Mouse (Mus musculus) kidney, postnatal 10 days (tissue): ENCODE measurements around the gene Barx2.

Experiments
- DNase-seq: peaks from one replicate; pipeline ENCODE4 v3.0.0; 2021; ENCODE audit warnings: mixed read lengths

The Barx2 gene

GRCm38 (mm10) chr9:31886258-31886657 is 27.0 kb downstream of the Barx2 start:
- DNase-seq: no peak

DNA sequence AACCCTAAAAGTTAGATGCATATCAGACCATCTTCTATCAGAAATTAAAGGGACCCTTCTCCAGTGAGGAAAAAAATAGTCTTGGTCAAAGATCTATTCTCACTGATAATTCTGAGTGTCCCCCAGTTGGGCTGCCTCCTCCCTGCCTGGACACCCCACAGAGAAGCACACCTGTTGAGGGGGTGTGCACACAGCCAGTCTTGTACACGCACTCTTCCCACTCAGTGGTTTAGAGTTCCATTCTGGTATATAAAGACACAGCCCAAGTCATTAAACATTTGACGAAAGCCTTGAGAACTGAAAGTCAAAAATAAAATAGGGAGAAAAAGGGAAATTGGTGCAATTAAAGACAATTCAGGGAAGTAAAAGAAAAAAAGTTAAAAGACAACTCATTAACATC is 30.9 kb downstream of the Barx2 start:
- DNase-seq: no peak

DNA sequence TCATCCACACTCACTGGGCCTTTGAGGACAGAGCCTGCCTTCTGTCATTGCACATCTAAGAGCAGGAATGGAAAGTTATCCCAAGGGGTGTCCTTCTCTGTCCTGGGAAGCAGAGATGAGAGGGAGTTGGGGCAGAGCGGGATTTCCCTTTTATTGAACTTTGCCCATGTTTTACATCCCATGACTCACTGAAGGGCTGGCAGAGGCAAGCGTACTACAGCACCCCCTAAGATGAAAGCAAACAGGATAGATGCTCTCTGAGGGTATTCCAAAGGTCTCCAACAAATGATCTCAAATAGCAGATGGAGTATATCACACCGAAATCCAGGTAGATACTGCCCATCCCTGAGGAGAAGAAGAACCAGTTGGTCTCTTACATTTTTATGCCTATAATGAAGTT is 37.7 kb downstream of the Barx2 start:
- DNase-seq: no peak

GRCm38 (mm10) chr9:31874236-31874635 is 39.0 kb downstream of the Barx2 start:
- DNase-seq: no peak

GRCm38 (mm10) chr9:31871410-31871809 is 41.9 kb downstream of the Barx2 start:
- DNase-seq: no peak

DNA sequence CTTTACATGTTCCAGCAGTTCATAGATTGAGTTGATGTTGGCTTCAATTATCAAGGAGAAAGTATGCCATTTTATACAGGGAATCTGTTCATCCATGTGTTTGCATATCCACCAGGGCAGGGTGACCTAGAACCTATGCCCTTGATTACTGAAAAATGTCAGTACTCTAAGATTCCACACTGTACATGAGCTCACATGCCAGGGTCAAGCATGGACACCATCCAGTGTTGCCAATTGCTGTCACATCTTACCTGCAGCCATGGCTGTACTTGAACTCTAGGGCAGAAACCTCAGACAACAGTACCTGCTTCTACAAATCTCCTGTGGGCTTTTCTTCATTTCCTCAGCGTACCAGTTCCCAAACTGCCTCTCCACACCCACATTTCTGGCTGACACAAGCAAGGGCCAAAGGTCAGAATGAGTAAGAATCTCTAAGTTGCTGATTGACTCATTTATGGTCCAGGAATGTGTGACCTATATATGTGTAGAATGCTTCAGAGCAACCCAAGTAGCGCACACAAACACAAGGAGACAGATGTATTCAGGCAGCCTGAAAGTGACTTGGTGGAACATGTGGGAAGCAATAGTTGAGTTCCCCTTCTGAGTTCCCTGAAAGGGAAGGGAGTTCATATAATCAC is 44.3 kb downstream of the Barx2 start:
- no peak for DNase-seq

DNA sequence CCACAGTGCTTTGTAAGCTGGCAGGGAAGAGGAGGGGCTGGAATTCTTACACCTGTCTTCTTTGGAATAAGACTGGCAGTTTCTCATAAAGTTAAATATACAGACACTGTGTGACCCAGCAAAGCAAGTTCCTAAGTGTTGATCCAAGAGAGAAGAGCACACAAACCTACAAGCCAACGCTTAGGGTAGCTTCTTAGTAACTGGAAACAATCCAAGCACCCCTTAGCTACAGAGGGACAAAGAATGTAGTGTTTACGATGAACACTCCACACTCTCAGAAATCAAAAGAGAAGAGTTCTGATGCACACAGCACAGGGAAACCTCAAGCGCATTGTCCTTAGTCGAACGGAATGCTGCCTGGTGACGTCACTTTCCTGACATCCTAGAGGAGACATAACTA is 49.4 kb downstream of the Barx2 start:
- no peak for DNase-seq

DNA sequence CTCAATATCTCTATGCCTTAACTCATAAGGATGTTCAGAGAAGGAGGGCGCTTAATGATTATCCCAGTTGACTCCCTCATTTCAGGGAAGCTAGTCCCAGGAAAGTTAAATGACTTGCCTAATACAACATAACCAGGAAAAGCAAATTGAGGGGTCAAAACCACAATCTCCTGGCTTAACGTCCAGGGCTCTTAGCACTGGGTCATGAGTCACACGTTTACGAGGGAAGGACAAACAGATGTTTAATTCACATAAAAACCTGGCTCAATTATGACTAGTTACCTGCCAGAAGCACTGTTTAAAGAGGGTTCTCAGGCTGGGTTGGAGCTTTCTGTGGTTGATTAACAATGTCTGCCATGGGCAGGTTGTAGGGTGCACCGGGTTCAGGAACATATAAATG is 53.8 kb downstream of the Barx2 start:
- DNase-seq: no peak

- peak; percentile 50 for DNase-seq
Observed at GRCm38 (mm10) chr9:31858720-31859340, 54.4 kb downstream of the Barx2 start.

DNA sequence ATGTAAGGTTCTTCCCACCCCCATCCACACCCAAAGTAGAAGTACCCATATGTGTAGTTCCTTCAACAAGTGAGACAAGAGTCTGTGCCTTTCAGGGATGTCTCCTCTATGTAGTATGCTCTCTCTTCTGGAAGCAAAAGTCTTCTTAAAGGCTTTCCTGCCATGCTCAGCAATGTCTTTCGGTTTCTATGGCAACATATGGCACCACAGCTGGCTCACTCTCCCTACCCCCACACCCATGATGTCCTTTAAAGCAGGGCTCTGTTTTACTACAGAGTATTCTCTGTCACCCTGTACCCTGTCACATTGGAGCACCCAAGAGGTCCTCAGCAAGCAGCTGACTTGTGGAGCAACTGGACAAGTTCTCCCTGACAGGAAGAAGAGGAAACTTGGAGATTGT is 55.8 kb downstream of the Barx2 start:
- no peak for DNase-seq

DNA sequence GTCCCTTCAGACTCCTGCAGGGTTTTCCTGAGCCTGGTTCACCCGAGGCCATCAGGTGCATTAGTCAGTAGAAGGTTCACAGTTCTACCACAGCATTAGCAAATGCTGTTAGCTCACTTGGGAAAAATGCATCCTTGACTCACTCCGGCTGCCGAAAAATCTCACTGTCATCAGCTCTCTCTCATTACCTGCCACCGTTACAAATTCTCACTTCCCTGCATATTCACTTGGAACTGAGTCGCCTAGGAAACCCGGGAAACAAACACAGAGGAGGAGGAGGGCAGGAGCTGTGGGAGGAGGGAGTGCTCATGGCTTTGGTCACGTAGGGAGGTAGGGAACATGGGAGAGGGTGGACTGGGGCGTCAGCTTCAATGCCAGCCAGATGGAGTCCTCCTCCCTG is 56.8 kb downstream of the Barx2 start:
- DNase-seq: no peak

DNA sequence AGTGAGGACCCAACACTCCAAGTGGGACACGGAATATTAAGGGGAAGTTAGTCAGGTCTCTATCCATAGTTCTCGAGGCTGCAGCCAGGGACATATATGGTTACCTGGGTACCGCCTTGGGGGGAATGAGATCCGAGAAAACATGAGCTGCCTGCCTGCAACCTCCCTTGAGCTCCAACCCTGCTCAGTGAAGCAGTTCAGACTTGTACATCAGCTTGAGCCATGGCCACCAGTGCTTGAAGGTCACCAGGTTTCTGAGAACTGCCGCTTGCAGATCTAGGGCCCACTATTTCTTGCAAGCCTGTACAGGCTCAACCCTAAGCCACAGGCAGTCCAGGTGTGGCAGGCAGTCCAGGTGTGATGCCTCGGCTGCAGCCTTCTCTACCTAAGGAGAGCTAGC is 57.6 kb downstream of the Barx2 start:
- DNase-seq: peak; percentile 34

GRCm38 (mm10) chr9:31851710-31852109 is 61.6 kb downstream of the Barx2 start:
- DNase-seq: no peak

GRCm38 (mm10) chr9:31850706-31851105 is 62.6 kb downstream of the Barx2 start:
- DNase-seq: no peak

DNA sequence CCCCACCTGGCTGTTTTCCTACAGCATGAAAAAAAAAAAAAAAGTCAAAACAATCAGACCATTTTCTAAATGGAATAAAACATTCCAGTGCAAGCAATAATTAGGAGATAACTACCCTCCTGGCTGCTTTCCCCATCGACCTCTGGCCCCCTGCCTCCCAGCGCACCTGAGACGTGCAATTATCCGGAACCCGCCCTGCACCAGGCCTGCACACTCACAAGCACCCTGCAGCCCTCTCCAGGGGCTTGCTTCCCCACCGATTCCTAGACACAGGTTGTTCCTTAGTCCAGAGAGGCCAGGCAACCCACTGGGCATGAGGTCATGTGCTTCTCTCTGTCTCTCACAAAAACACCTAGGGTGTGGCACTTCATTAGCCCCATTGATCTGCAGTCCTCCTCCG is 63.9 kb downstream of the Barx2 start:
- DNase-seq: no peak

DNA sequence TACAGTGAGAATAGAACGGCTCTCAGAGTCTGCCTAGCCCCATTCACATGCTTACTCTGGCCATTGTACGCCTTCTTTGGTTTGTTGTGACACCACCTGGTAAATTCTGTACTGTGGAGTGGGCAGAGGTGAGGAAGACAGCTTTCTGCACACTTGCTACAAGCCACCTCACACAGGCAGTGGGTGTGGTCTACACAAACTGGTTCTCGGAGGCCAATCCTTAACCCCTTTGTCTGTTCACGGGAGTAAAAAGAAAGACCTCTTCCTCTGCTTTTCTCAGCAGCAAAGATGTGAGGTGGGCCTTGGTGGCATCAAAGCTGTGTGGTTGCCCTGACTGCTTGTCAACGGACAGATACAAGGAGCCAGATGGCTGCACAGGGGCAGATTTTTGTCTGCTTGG is 68.6 kb downstream of the Barx2 start:
- DNase-seq: no peak

DNA sequence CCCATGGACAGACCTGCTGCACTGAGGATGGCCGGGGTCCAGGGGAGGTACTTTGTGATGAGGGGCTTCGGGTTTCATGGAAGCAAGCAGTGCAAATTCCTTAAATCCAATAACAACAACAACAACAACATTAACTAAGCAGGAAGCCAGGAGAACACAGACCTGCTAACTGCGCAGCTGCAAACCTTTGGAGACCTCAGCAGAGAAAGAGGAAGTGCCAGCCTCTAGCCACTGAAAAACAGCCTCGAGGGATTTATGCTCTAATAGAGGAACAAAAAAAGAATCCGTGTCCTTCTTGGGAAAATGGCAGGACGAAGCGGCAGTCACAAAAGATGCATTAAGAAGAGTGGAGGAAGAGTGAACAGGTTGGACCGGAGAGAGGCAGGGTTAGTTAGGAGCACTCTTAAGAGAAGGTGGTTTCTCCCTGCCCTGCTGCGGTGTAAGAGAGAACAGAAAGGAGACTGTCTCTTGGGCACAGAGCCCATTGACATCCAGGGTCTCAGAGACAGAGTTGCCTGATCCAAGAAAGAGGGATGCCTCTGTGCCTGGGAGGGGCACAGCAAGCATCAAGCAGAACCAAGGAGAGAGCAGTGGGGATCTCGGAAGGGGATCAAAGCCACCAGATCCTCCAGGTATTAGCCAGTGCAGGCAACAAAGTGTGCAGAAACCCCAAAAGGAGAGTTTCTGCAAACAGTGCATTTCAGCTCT is 72.0 kb downstream of the Barx2 start:
- no peak for DNase-seq

DNA sequence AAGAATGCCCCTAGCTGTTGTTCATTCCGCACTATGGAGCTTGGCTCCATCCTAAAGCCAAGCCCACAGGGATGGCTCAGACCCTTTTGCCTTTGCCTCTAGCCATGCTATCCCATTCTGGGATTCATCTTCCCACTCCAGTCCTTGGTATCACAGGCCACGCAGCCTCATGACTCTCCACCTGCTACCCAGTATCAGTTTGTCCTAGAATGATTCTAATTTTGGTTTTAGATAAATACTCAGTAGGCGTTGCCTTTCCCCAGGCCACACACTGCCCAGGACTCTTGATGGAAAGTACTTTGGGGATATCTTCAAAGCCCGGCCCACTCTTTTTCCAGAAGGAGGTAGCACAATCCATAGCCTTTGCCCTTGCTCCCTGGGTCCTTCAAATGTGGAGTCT is 72.7 kb downstream of the Barx2 start:
- no peak for DNase-seq

DNA sequence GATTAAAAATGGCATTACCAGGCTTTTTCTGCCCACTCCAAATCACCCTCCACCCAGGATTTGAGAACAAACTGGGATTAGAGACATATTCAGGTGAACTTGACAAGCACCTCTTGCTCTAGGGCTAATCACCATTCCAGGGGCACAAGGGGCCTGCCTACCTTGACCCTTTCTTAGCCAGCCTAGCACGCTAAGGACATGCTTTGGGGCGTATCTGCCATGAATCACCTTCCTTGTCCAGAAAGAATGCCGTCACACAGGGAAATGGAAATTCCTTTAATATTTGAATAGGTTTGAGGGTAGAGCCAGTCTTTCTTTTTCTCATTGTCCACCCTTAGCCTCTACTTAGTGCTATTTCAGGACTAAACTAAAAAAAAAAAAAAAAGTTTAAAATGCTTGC is 73.2 kb downstream of the Barx2 start:
- DNase-seq: no peak

GRCm38 (mm10) chr9:31839106-31840027 is 73.9 kb downstream of the Barx2 start:
- no peak for DNase-seq

DNA sequence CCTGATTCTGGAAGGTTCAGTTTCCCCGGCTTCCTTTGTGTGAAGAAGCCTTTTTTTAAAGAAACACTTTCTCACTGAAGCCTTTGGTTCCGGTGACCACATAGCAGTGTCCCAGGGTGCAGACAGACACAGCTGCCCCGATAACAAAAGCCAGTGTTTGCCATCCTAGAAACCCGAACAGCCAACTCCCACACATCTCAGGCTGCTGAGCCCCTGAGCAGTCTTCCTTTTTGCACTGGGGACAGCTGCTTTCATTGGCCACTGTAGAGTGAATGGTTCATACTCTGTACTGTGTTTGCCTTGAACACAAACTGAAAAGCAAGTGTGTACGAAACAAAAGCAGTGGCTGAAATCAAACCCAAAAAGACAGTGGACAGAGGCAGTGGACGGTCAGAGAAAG is 75.2 kb downstream of the Barx2 start:
- DNase-seq: no peak

DNA sequence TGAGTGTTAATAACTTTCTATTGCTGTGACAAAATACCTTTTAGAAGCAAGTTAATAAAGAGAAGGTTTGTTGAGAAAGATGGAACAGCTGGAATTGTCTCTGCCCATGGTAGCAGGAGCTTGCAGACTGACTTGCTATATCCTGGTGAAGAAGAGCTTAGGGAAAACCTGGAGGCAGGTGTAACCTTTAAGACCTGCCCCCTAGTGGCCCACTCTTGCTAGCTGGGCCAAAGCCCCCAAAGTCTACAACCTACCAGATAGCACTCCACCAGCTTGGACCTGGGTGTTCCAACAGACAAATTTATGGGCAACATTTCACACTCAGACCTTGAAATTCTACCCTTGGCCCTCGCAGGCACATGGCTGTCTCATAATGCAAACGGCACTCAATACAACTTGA is 104.5 kb downstream of the Barx2 start:
- DNase-seq: peak; percentile 29

DNA sequence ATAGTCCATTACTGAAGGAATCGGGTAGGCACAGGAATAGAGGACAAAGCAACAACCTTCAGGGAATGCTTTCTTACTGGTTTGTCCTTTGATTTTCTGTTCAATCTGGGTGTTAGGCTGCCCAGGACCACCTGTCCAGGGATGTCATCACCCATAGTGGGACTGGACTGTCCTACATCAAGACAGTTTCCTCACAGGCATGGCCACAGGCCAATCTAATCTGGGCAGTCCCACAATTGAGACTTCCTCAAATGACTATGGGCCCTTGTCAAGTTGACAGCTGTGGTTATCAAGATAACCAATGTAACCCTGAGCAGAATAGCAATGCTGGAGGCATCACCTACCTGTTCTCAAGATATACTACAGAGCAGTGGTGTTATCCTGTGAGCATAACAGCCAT is 110.6 kb downstream of the Barx2 start:
- no peak for DNase-seq
